Mouse (Mus musculus) forebrain, embryonic 10.5 days (tissue): ENCODE data around the gene Hist2h2be. TPM values are rescaled to one million over a fixed set of nuclear protein-coding genes. Genes with fewer than 3 reads are reported as not detected.
A peak's percentile ranks its signal among the peaks of the same experiment; 100 is the strongest.

Source experiments
- DNase-seq: peaks from one replicate; pipeline ENCODE4 v3.0.0-alpha.2; 2017; ENCODE audit warnings: low spot score; ENCODE audit errors: extremely low spot score
- H3K27ac ChIP-seq: fragments of 300-500 bp; sonication (generic); 2 replicates; pipeline ENCODE4 v1.5.1; 2016; ENCODE audit warnings: mild to moderate bottlenecking
- H3K27me3 ChIP-seq: fragments of 300-500 bp; sonication (generic); 2 replicates; pipeline ENCODE4 v1.6.1; 2016; ENCODE audit warnings: mild to moderate bottlenecking; ENCODE audit not compliant: poor library complexity, severe bottlenecking
- H3K36me3 ChIP-seq: fragments of 300-500 bp; sonication (generic); replicated peaks from 2 replicates; pipeline ENCODE4 v1.6.1; 2016; ENCODE audit warnings: mild to moderate bottlenecking, moderate library complexity
- H3K4me1 ChIP-seq: fragments of 300-500 bp; sonication (generic); 2 replicates; pipeline ENCODE4 v1.6.1; 2016
- H3K4me3 ChIP-seq: fragments of 300-500 bp; sonication (generic); 2 replicates; pipeline ENCODE4 v1.5.1; 2016; ENCODE audit warnings: mild to moderate bottlenecking, moderate library complexity
- H3K9me3 ChIP-seq: fragments of 300-500 bp; sonication (generic); 2 replicates; pipeline ENCODE4 v1.6.1; 2016; ENCODE audit warnings: mild to moderate bottlenecking, moderate library complexity
- WGBS: fragments of 180-500 bp; shearing (Covaris S2); methylation state at CpG from one replicate; pipeline ENCODE4 v1.1.7; 2016; 5-methylcytosine and 5-hydroxymethylcytosine counted together
- polyA plus RNA-seq: library from polyadenylated mRNA; unstranded; fragments of >200 nt; fragmentation: Nextera tagmentation; extraction: Ambion mirVana; gene quantifications from 2 replicates; pipeline ENCODE4 v1.2.1, GENCODE M21; 2016

The Hist2h2be gene
- polyA plus RNA-seq, 1 experiment from 2014 or later, result 15.5 TPM

DNA sequence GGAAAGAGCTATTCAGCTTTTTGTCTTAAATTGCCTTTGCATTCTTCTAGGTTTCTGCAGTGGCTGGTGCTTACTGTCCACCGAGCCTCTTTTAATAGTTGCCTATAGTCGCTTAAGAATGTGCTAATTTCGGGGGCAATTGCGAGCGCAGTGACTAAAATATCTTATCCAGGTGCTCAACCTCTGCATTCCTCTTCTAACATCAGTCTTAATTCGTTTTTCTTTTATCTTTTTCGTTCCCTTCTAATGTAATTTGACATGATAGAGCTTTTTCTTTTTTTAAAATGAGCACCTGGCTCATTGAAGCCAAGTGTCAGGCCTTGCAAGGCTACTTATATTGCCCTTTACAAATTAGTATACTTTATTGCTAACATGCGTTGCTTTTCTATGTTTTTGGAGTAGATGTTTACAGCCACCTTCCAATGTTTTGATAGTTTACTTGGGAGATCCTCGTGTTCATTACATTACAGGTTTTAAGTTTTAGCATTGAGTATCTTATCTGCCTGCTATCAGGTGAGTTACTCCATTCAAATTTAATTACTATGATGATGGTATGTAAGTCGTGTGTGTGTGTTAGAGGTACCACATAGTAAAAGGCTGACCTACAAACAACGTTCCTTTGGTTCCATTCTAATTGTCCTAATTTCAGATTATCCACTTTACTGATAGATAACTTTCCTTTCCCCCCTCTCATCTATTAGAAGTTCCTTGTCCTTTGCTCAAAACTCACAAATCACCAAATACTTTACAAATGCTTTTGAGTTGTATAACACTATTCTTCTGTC lies 26.6 kb downstream of the Hist2h2be start:
- H3K9me3 ChIP-seq, result no peaks in the 10 kb centered on the region
- peaks cover 61% of the 10 kb centered on the region for H3K4me1 ChIP-seq
- no peaks in the 10 kb centered on the region for H3K36me3 ChIP-seq
- H3K4me3 ChIP-seq, result peak overlapping the region; percentile 57
- 2% methylated on average over 11 of the region's 11 CpGs for WGBS
- no peak for DNase-seq
- H3K27ac ChIP-seq, result peak overlapping the region; percentile 91
- no peaks in the 10 kb centered on the region for H3K27me3 ChIP-seq

DNA sequence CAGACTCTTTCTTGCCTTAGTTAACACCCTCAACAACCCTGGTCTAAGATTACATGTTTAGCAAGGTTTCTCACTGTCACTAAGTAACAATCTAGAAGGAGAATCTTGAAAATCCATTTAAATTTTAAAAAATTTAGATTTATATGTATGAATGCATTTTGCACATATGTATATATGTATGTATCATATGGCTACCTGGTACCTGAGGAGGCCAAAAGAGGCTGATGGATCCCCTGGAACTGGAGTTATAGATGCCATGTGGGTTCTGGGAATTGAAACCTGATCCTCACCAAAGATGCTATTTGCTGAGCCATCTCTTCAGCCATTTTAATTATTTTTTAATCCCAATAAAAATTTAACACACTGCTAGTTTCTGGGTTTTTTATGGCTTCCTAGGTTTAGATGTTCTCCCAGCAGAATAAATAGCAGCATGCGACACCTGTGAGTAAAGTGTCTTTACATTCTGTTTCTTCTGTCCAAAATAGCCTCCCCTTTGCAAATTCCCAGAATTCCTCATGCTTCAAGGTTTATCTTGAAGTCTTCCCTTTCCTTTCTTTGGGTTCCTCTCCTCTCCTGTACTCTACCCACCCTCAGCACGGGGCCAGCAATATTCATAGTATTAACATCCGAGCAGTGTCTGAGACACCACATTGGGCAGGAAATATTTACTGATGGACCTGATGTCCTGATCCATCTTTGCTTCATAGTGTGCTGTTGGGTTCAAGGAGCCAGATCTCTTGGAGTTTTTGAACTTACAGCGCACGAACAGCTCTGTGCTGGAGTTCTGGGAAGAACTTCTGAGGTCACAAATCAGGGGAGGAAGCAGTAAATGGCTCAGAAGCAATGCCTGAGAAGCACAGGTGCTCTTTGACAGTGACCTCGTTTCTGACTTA lies 27.5 kb downstream of the Hist2h2be start:
- DNase-seq, result peak; percentile 34
- peak overlapping the region; percentile 91 for H3K27ac ChIP-seq
- no peaks in the 10 kb centered on the region for H3K9me3 ChIP-seq
- no peaks in the 10 kb centered on the region for H3K36me3 ChIP-seq
- H3K27me3 ChIP-seq, result no peaks in the 10 kb centered on the region
- H3K4me1 ChIP-seq, result peaks cover 54% of the 10 kb centered on the region
- H3K4me3 ChIP-seq, result peak overlapping the region; percentile 57
- WGBS, result 59% methylated on average over 6 of the region's 6 CpGs

DNA sequence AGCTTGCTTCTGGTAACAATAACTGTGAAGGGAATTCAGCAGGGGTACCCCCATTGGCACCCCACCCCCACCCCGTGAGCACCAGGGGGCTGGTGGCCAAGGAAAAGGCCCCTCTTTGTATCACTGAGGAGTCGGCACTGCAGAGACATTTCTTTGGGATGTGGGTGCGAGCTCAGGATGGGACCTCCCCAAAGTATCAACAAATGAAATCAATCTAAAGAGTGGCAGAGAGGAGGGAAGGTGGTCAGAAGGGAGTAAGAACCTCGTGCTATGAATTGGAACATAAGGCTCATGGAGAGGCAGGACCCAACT lies 28.1 kb downstream of the Hist2h2be start:
- Histone ChIP-seq H3K4me1 (peaks cover 48% of the 10 kb centered on the region), H3K36me3 (no peaks in the 10 kb centered on the region), H3K4me3 (peak overlapping the region; percentile 57), H3K27ac (peak overlapping the region; percentile 91), H3K9me3 (no peaks in the 10 kb centered on the region), H3K27me3 (no peaks in the 10 kb centered on the region)
- WGBS, result 59% methylated on average over 4 of the region's 4 CpGs
- DNase-seq, result no peak

DNA sequence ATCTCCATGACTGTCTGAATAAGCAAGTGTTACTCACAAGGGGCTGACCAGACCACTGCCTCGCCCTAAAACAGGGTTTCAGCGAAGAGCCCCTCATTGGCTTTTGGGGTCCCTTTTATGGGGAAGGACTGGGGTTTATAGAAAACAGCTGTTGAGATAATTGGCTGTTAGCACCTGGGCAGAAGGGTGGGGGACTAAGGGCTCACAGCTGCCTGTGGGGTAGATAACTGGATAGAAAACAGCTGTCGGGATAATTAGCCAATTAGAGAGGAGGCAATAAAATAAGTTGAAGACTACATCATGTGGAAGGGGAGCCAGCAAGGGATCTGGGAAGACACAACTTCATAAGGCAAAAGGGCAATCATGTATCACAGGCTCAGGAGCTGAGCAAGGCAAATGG lies 30.0 kb downstream of the Hist2h2be start:
- DNase-seq, result no peak

DNA sequence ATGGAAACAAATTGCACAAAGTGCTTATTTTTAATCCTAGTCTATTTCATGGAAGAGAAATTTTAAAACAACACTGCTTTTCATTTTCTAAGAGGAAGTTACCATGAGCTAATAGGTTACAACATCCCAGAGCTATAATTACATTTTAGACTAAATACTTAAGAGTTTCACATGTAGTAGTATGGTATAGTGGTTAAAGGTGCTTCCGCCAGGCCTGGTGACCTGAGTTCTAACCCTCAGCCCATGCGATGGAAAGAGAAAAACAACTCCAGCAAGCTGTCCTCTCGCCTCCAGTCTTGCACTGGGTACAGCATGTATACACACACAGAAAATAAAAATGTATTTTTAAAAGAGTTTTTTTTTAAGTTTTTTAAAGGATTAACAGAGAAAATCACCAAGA lies 30.9 kb downstream of the Hist2h2be start:
- H3K4me3 ChIP-seq, result no peak overlapping the region
- WGBS, result 91% methylated on average over 3 of the region's 3 CpGs
- H3K9me3 ChIP-seq, result no peaks in the 10 kb centered on the region
- H3K27me3 ChIP-seq, result no peaks in the 10 kb centered on the region
- no peaks in the 10 kb centered on the region for H3K36me3 ChIP-seq
- H3K4me1 ChIP-seq, result peaks cover 47% of the 10 kb centered on the region
- H3K27ac ChIP-seq, result no peak overlapping the region
- DNase-seq, result no peak

More for the DNA sequence above, 30.0 kb downstream of the Hist2h2be start:
- Histone ChIP-seq H3K9me3 (no peaks in the 10 kb centered on the region), H3K27ac (peak overlapping the region; percentile 71), H3K4me1 (peaks cover 47% of the 10 kb centered on the region), H3K27me3 (no peaks in the 10 kb centered on the region), H3K4me3 (no peak overlapping the region), H3K36me3 (no peaks in the 10 kb centered on the region)
- 73% methylated on average over 3 of the region's 3 CpGs for WGBS

DNA sequence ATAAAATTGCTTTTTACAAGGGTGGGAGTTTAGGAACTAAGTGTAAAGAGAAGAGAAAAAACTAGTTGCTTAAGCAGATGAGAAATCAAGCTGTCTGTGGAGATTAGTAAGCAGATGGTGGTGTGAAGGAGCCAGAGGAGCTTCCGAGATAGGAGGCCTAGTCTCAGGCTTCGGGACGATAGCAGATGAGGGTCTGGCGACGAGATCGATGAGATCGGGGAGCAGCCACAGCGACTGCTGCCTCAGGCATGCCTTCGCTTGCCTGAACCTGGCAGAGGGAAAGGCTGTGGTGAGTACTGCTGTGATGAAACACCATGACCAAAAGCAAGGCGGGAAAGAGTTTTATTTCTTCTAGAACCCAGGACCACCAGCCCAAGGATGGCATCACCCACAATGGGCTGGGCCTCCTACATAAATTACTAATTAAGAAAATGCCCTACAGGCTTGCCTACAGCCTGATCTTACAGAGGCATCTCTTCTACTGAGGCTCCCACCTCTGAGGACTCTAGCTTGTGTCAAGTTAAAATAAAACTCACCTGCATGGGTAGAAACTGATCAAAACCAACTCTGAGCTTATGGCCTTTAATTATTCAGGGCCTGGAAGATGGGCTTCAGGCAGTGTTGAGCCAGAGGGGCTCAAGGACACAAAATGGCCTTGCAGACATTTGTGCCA lies 33.9 kb downstream of the Hist2h2be start:
- peak overlapping the region; percentile 54 for H3K27ac ChIP-seq
- no peaks in the 10 kb centered on the region for H3K27me3 ChIP-seq
- DNase-seq, result no peak
- 54% methylated on average over 10 of the region's 10 CpGs for WGBS
- no peaks in the 10 kb centered on the region for H3K36me3 ChIP-seq
- H3K4me3 ChIP-seq, result no peak overlapping the region
- H3K9me3 ChIP-seq, result no peaks in the 10 kb centered on the region
- H3K4me1 ChIP-seq, result peaks cover 22% of the 10 kb centered on the region

DNA sequence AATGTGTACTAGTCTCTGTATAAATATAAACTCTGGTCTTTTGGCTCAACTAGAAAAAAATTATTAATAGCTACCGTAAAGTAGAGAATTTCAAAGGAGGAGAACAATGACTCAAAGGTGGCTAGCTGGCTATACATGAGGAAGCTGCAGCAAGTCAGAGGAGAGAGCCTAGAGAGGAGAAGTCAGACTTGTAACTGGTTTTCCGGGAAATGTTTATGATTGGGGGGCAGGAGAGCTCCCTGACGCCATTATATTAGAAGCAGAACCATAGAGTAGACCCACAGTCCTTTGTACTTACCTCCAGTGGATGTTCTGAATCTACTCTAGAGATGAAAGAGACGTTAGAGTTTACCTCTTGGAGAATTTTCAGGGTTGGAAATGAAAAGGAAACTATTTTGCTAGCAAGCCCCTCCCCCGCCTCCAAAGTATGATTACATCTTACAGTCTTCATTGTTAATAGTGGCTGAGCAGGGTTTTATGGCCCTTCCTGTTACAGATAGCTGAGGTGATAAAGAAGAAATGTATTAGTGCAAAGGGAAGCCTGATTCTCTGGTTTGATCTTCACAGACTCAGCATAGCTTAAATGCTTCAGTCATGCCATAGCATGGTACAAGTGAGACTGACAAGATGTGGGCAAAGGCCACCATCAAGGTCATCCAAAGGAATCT lies 35.1 kb downstream of the Hist2h2be start:
- Histone ChIP-seq H3K9me3 (no peaks in the 10 kb centered on the region), H3K36me3 (no peaks in the 10 kb centered on the region), H3K27me3 (no peaks in the 10 kb centered on the region), H3K4me1 (peaks cover 11% of the 10 kb centered on the region), H3K4me3 (no peak overlapping the region), H3K27ac (peak overlapping the region; percentile 3; the same call in 1 of the 2 replicates)
- no peak for DNase-seq
- 84% methylated on average over 5 of the region's 5 CpGs for WGBS

DNA sequence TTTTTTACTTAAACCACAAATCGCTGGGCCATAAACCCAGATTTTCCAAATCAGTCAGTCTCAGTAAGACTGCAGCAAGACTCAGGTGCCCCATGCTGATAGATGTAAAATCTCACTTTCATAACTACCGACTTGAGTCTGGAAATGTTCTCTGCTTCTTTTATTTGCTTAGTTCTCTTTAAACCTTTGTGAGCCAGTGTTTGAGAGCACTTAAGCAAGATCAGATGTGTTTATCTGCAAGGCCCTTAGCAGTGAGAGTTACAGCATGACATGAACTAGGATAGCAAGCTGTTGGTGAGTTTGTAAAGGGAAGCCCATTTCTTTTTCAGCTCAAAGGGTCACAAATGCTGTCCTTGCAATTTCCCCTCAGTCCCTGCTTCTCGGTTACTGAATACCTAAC lies 36.3 kb downstream of the Hist2h2be start:
- H3K4me3 ChIP-seq, result no peak overlapping the region
- no peaks in the 10 kb centered on the region for H3K9me3 ChIP-seq
- H3K36me3 ChIP-seq, result no peaks in the 10 kb centered on the region
- peaks cover 22% of the 10 kb centered on the region for H3K4me1 ChIP-seq
- no peaks in the 10 kb centered on the region for H3K27me3 ChIP-seq
- 81% methylated on average over 3 of the region's 3 CpGs for whole genome bisulfite sequencing
- no peak overlapping the region for H3K27ac ChIP-seq
- no peak for DNase-seq

DNA sequence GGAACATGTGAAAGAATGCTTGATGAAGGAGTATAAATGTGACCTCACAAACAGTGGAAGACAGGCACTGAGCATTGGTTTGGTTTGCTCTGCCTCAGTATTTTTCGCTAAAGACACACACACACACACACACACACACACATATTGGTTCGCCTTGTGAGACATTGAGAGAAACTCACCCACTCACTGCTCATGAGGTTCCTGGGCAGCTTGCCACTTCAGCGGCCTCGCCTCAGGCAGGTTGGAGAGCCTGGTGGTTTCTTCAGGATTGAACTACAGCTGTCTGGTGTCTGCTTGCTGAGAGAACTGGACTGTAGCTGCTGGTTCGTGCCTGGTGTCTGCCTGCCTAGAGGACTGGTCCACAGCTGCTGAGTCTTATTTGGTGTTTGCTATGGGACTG lies 39.3 kb downstream of the Hist2h2be start:
- WGBS, result 89% methylated on average over 5 of the region's 5 CpGs

DNA sequence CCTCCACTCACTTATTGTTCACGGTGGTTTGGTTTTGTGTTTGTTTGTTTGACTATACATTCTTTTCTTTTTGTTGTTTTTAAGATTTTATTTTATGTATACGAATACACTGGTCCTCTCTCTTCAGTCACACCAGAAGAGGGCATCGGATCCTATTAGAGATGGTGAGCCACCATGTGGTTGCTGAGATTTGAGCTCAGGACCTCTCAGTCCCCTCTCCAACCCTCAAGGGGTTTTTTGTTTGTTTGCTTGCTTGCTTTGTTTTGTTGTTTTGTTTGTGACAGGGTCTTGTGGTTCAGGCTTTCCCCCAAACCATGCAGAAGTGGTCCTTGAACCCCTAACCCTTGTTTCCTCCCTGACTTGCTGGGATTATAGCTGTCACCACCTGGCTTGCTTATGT lies 40.7 kb downstream of the Hist2h2be start:
- no peak for DNase-seq
- 65% methylated on average over 3 of the region's 3 CpGs for WGBS
- Histone ChIP-seq H3K4me3 (peak overlapping the region; percentile 63), H3K27ac (peak overlapping the region; percentile 93), H3K36me3 (no peaks in the 10 kb centered on the region), H3K27me3 (no peaks in the 10 kb centered on the region), H3K4me1 (peaks cover 39% of the 10 kb centered on the region), H3K9me3 (no peaks in the 10 kb centered on the region)

More for the DNA sequence above, 39.3 kb downstream of the Hist2h2be start:
- H3K4me1 ChIP-seq, result peaks cover 41% of the 10 kb centered on the region
- H3K4me3 ChIP-seq, result no peak overlapping the region
- DNase-seq, result no peak
- no peaks in the 10 kb centered on the region for H3K9me3 ChIP-seq
- peak overlapping the region; percentile 35; the same call in 1 of the 2 replicates for H3K27ac ChIP-seq
- H3K27me3 ChIP-seq, result no peaks in the 10 kb centered on the region
- H3K36me3 ChIP-seq, result no peaks in the 10 kb centered on the region

DNA sequence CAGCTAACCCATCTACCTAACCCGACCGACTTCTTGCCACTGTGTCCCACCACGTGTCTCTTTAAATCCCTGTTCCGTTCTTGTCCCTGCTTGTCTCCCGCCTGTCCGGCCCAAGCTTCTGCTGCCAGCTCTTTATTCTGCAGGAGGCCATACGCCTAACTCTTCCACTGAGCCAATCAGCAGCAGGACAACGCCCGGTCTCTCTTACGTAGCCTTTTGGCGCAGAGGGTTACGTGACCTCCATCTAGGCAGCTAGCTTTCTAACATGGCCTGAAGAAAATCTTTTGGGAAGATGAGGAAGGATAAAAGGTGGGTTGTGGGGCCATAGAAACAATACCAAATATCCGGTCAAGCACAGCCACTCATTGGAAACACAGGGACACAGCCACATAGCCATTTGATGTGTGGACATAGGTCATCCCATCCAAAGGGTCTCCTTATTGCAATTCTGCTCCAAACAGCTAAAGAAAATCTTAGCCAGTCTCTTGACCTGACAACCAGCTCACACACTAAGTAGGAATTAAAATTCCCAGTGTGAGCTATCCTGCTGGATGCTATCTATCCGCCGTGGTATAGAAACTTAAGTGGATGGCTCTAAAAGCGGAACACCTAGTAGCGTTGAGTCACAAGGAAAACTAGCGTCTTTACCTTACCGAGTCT lies 41.4 kb downstream of the Hist2h2be start:
- Histone ChIP-seq H3K27ac (peak overlapping the region; percentile 93), H3K9me3 (no peaks in the 10 kb centered on the region), H3K4me1 (peaks cover 47% of the 10 kb centered on the region), H3K4me3 (peak overlapping the region; percentile 63), H3K27me3 (no peaks in the 10 kb centered on the region), H3K36me3 (no peaks in the 10 kb centered on the region)
- DNase-seq, result peak; percentile 86
- WGBS, result under 1% methylated on average over 19 of the region's 19 CpGs
